Mouse (Mus musculus) skeletal muscle tissue, adult 2 months (tissue): ENCODE measurements at regions not wholly inside any gene's neighbourhood (a gene's known extent, or its start where the extent isn't known, plus 50 kb on each side); places are given as distances from the start of the nearest gene placed in this dataset.
A peak's percentile ranks its signal among the peaks of the same experiment; 100 is the strongest.

Source experiments
- DNase-seq: peaks from one replicate; pipeline ENCODE4 v3.0.0-alpha.2; 2012; ENCODE audit warnings: low read depth, low spot score

GRCm38 (mm10) chr8:47769452-47769851, 52.5 kb upstream of the Cldn24 start:
- no peak for DNase-seq

GRCm38 (mm10) chr8:47768751-47769150, 53.2 kb upstream of the Cldn24 start:
- DNase-seq = no peak

- DNase-seq = peak; percentile 50
These were observed 50.7 kb upstream of the Cdkn2aip start for GRCm38 (mm10) chr8:47764480-47764879.

GRCm38 (mm10) chr8:47764068-47764467, 50.3 kb upstream of the Cdkn2aip start:
- DNase-seq = peak; percentile 32
